Mouse (Mus musculus) lung, postnatal 10 days (tissue): ENCODE data around the gene Ifi35.
"Not testable (repeated sequence)": the region's sequence is repeated elsewhere in the genome, so short reads cannot be mapped to it uniquely, and the experiment has no call there.

Experiments used
- DNase-seq: peaks from one replicate; pipeline ENCODE4 v3.0.0; 2021

Ifi35 gene

GRCm38 (mm10) chr11:101448274-101448746, at the start of gene Ifi35:
Ifi35 (plus strand) TSS chr11:101448407.
- peak; percentile 93 for DNase-seq

- DNase-seq, result no peak
Measured at GRCm38 (mm10) chr11:101415306-101415705, 32.9 kb upstream of the Ifi35 start.

- peak; percentile 32 for DNase-seq
Measured at GRCm38 (mm10) chr11:101416433-101417100, 31.6 kb upstream of the Ifi35 start.

GRCm38 (mm10) chr11:101417101-101417855, 30.9 kb upstream of the Ifi35 start, which contains the start of gene Aarsd1:
Aarsd1 (minus strand) TSS chr11:101417615.
- peak; percentile 93 for DNase-seq

- no peak for DNase-seq
Measured at GRCm38 (mm10) chr11:101418991-101419390, 29.2 kb upstream of the Ifi35 start.

- peak; percentile 26 for DNase-seq
Measured at GRCm38 (mm10) chr11:101419610-101420009, 28.6 kb upstream of the Ifi35 start.

GRCm38 (mm10) chr11:101420148-101420547, 28.1 kb upstream of the Ifi35 start:
- no peak for DNase-seq

GRCm38 (mm10) chr11:101424105-101424851, 23.9 kb upstream of the Ifi35 start, which contains the start of gene Gm27029:
Gm27029 (minus strand) TSS chr11:101424796.
- DNase-seq, result peak; percentile 44

- DNase-seq, result peak; percentile 99
Measured at GRCm38 (mm10) chr11:101424925-101425813, 23.0 kb upstream of the Ifi35 start, which contains the start of the genes Rundc1 and Ptges3l. Rundc1 (plus strand) TSS chr11:101425085. Ptges3l (minus strand) TSS chr11:101425333.

GRCm38 (mm10) chr11:101426165-101426564, 22.0 kb upstream of the Ifi35 start:
- no peak for DNase-seq

GRCm38 (mm10) chr11:101431327-101431726, 16.9 kb upstream of the Ifi35 start:
- no peak for DNase-seq

GRCm38 (mm10) chr11:101433396-101433795, 14.8 kb upstream of the Ifi35 start:
- no peak for DNase-seq

GRCm38 (mm10) chr11:101435831-101436230, 12.4 kb upstream of the Ifi35 start:
- no peak for DNase-seq

- no peak for DNase-seq
Measured at GRCm38 (mm10) chr11:101436916-101437315, 11.3 kb upstream of the Ifi35 start.

- not testable (repeated sequence) for DNase-seq
Measured at GRCm38 (mm10) chr11:101438006-101438405, 10.2 kb upstream of the Ifi35 start.

- not testable (repeated sequence) for DNase-seq
Measured at GRCm38 (mm10) chr11:101441450-101442126, 6.6 kb upstream of the Ifi35 start.

GRCm38 (mm10) chr11:101442127-101442693, 6.0 kb upstream of the Ifi35 start, which contains the start of gene Rpl27:
Rpl27 (plus strand) TSS chr11:101442298.
- DNase-seq, result peak; percentile 99

GRCm38 (mm10) chr11:101442760-101443159, 5.4 kb upstream of the Ifi35 start:
- DNase-seq, result no peak

GRCm38 (mm10) chr11:101446319-101446718, 1.9 kb upstream of the Ifi35 start:
- no peak for DNase-seq

- not testable (repeated sequence) for DNase-seq
Measured at GRCm38 (mm10) chr11:101446860-101447259, 1.3 kb upstream of the Ifi35 start.

GRCm38 (mm10) chr11:101447786-101448185, 421 bp upstream of the Ifi35 start:
- DNase-seq, result no peak
